Mouse (Mus musculus): ENCODE measurements at regions not wholly inside any gene's neighbourhood (a gene's known extent, or its start where the extent isn't known, plus 50 kb on each side); places are given as distances from the start of the nearest gene placed in this dataset.
"Not testable (repeated sequence)": the region's sequence is repeated elsewhere in the genome, so short reads cannot be mapped to it uniquely, and the experiment has no call there.

DNA sequence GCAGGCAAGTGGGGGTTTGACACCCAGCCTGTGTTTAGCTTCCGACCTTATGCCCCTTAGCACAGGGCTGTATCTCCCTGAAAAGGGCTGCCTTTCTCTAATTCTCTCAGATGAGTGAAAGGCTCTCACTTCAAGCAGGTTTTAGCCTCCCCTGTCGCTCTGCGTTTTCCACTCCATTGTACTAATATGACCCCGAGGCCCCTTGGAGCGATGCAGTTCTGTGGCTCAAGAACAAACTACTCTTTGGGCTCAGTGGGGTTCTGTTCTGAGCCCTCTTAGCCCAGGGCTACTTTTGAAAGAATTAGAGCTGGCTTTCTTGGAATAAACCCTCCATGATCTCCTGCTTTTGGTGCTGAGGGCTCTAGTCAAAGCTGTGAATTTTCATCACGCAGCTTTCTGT is 53.4 kb upstream of the Castor2 start:
- DNase-seq (ENCODE audit: low spot score): no peak

DNA sequence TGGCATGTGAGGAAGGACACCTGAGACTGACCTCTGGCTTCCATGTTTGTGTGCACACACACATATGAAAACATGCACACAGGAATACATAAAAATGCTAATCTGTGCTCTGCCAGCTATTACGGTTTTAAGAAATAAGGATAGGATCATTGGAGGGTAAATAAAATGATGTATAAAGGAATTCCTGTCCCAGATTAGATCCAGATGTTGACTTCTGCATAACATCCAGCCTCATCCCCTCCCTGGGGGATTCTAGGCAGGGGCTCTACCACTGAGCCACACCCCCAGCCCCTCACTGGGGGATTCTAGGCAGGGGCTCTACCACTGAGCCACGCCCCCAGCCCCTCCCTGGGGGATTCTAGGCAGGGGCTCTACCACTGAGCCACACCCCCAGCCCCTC is 56.6 kb upstream of the Castor2 start:
- DNase-seq (ENCODE audit: low spot score): not testable (repeated sequence)

DNA sequence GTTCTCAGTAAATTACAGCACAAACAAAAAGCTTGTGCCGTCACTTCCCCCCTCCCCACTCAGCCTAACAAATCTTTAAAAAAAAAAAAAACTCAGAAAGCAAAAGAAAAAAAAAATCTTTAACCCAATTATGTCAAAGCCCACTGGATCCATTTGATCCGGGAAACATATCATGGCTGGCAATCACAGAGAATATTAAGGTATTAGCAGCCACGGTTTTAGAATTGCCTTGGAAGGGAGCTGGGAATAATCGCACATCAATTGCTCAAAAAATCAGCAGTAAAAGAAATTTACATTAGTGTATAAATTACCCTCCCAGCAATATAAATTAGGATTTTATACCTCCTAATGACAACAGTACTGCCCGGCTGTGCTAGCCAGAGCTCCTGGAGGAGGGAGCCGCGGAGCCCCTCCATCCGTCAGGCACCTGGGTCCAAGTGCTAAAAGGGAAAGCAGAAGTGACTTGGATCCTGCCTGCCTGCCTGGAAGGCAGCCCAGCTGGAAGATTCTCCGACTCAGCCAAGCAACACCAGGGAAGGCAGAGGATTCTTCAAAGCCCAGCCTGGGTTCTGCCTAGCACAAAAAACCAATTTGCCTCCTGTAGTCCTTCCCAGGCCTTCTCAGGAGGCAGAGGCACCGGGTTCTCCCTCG is 72.1 kb upstream of the Castor2 start:
- DNase-seq (ENCODE audit: low spot score): no peak

DNA sequence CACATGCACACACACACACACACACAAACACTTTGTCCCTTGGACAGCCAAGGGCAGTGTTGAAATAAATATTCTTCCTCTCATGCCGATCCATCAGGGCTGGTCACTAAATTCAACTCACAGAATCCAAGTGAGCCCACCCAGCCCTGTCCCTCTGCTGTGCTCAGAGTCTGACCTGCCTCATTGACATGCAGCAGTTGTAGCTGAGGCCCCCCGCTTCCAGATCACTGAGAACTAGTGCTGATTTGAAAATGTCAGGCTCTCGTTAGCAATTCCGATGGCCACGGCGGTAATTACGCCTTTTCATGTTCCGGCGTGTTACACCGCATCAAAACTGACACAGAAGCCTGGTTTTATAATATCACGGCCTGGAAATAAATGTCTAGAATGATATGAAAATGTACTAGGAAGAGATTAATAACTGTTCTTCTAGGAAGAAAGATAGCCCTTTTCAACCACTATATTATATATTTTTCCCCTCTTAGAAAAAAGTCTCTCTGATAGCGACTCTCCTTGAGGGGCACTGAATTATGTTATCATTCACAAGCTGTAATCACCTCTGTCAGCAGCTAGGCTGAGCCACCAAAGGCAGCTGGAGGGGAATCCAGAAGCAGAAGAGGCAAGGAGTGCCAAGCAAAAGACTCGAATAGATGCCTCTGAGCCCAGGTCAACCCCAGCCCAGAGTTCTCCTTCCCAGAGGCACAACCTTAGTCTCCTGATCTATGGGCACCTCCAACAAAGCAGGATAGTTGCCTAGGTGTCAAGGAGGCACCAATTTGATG is 79.7 kb upstream of the Castor2 start:
- no peak for DNase-seq (ENCODE audit: low spot score)

DNA sequence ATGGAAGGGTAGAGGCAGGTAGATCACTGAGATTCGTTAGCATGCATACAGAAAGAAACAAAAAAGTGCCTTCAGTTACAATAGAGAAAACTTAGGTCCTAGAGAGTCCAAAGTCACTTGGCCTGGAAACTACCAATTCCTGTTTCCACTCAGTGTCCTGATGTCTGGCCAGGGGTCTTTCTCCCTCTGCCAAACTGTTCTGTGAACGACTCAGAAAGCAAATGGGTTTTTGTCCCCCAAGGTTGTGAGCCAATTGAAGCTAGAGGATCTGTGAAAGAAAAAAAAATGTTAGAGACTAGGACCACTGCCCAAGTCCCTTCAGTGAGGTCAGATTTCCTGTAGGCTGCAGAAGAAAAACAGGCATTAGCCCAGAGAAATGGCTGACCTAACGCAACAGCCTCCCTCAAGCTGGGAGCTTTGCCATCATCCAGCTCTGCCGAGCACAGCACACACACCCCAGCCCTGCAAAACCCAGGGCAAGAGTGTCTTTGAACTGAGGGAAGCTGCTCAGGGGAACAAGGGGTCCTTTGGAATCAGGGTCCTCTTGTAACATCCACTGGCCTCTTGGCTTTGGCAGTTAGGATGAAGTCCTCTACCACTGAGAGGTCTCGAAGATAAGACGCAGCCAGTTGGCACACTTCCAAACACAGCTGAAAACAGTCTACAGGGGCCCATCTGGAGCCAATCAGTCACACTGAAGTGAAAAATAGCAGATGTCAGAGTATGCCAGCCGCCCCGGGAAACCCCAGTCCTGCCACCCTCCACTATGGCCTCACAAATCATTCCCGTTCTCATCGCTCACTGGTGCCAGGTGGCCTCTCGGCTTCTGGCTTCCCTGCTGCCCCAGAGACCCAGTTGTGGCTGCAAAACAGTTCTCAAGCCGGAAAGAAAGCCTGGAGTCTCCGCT is 85.0 kb upstream of the Castor2 start:
- peak; percentile 58 for DNase-seq (ENCODE audit: low spot score)

DNA sequence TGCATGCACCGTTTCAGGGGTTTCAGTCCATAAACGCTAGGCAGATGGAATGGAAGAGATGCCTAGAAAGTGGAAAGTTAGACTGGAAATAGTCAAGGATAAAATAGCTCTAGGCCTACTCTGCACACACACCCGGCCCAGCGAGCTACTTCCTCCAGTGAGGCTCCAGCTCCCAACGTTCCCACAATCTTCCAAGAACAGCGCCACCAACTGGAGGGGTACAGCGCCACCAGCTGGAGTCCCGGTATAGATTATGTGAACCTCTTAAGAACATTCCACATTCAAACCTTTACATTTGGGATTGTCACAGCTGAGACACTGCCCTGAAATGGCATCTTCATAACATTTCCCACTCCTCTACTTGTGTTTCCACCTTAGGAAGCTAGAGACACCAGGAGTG is 86.3 kb upstream of the Castor2 start:
- DNase-seq (ENCODE audit: low spot score): no peak

DNA sequence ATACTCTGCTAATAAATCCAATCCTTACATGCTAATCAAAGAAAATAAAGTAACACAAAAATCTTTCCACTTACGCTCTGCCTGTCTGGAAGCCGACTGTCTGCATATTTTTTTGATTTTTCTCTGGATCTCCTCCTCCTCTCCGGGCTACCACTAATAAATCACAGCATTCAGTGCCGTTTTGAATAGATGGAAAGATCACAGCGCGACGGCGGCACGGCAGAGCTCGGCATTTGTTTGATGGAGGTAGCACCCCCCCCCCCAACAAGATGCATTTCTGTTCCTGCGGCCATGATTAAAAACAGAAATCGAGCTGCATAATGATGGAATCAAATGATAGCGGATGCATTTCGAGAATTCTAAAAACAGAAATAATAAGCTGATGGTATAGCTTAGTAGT is 89.7 kb upstream of the Castor2 start:
- no peak for DNase-seq (ENCODE audit: low spot score)

DNA sequence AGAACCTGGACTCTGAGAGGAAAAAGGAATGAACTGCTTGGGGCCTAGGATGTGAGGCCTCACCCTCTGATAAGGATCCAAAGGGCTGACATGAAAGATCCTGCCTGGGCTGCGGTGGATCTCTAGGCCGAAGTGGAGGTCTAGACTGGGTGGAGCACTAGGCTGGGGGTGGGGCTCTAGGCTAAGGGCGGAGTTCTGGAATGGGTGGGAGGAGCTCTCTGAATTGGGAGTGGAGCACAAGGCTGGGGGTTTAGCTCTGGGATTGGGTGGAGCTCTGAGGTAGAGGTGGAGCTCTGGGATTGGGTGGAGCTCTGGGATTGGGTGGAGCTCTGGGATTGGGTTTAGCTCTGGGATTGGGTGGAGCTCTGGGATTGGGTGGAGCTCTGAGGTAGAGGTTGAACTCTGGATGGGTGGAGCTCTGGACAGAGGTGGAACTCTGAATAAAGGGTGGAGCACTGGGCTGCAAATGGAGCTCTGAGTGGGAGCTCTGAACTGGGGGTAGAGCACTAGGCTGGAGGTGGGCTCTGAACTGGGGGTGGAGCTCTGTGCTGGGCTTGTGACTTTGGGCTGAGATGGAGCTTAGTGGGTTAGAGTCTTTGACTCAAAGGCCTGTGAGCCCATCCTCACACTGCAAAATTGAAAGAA is 92.3 kb upstream of the Castor2 start:
- no peak for DNase-seq (ENCODE audit: low spot score)

DNA sequence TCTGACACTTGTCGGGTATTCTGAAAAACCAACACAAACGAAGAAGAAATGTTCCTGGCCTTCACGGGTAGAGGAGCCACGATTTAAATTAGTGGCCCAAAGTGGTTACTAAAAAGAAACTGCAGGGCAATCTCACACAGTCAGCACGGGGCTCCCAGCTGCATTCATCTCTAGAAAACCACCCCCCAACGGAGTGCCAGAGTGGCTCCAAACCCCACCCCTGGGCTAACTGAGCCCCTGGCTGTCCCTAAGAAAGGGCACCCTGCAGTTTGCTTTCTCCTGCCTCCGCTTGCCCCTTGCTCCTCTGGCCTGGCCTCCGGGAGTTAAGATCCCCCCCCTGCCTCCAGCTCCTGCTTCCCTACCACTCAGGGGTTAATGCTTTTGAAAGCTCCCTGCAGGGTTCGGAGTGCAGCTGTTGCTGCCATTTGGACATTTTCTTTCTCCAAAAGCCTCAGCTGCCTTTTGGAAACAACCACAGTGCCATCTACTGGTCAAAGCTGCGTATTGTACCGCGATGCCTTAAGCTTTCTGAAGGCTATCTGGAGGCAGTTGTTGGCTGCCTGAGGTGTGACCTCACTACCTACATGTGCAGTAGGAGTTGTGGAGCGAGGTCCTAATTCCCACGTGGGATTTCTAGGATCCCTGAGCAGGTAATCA is 92.9 kb upstream of the Castor2 start:
- peak; percentile 70 for DNase-seq (ENCODE audit: low spot score)

DNA sequence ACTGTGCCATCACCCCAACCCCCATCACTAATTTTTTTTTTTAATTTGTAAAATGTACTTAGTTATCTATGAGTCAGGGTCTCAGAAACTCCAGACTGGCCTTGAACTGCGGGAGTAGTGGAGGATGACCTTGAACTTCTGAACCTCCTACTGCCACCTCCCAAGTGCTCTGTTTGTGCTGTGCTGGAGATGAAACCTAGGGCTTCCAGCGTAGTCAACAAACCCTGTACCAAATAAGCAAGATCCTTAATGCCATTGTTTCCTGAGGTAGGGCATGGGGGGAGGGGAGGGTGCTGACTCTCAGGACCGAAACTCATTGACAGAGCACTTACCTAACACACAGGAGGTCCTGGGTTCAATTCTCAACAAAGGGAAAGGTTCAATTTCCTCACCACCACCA is 93.5 kb upstream of the Castor2 start:
- DNase-seq (ENCODE audit: low spot score): no peak

DNA sequence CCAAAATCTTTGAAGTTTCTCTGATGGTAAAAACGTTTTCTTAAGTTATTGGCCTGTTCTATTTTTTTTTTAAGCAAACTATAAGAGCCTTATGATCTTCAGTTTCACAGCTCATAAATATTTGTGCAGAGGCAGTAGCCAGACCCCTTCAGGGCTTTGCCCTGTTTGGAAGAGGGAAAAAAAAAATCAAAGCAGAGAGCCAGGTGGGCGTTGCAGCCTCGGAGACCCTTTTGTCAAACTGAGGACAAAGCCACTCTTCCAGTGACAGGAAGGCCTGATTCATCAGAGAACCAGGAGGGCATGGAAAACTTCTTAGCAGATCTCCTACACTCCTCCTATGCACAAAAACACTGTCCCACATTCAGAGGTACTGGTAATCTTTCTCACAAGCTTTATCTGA is 99.4 kb upstream of the Castor2 start:
- DNase-seq (ENCODE audit: low spot score): no peak

DNA sequence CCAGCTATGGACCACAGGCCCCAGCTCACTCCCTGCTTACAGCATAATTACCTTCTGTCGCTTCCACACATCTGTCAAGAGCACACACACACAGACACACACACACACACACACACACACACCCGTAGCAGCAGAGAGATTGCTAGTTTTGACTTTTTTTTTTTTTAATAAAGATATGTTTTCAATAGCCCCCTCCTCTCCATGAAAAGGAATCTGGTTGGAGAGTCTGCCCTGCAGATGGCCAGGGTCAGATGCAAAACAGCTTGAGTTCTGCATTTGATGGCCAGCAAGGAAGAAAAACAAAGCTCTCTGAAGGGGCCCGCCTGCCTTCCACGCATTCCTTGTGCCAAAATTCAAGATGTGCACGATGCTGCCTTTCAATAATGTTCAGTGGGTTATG is 99.8 kb upstream of the Castor2 start:
- DNase-seq (ENCODE audit: low spot score): no peak

DNA sequence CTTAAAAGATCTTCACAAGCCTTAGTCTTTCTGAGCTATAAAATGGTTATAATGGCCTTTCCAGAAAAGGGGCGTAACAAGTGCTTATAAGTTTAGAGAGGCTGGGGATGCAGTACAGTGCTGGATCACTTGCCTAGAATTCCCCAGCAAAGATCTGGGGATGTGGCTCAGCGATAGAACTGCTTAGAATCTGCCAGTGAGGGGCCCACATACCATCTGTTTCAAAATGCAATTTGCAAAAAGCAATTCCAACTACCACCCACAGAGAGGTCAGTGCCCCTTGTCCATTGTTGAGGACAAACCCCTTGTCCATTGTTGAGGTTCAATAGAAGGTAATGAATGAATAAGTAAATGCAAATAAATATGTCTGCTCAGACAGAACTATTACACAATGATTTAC is 107.5 kb upstream of the Castor2 start:
- DNase-seq (ENCODE audit: low spot score): no peak

DNA sequence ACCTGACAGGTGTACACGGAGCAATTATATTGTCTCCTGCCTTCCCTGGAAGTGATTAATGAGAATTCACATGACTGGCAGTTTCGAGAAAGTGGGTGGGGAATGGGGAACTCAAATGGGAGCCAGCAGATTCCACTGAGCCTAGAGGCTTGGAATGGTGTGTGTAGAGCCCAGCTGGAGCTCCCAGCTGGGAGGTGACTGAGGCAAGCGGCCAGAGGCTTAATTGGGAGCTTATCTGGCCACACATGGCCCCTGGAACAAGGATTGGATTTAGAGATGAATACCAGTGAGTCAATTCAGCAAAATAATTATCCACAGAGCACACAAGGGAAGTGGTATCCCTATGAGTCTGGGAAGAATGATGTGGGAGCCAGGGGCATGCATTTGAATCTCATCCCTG is 108.0 kb upstream of the Castor2 start:
- DNase-seq (ENCODE audit: low spot score): no peak

DNA sequence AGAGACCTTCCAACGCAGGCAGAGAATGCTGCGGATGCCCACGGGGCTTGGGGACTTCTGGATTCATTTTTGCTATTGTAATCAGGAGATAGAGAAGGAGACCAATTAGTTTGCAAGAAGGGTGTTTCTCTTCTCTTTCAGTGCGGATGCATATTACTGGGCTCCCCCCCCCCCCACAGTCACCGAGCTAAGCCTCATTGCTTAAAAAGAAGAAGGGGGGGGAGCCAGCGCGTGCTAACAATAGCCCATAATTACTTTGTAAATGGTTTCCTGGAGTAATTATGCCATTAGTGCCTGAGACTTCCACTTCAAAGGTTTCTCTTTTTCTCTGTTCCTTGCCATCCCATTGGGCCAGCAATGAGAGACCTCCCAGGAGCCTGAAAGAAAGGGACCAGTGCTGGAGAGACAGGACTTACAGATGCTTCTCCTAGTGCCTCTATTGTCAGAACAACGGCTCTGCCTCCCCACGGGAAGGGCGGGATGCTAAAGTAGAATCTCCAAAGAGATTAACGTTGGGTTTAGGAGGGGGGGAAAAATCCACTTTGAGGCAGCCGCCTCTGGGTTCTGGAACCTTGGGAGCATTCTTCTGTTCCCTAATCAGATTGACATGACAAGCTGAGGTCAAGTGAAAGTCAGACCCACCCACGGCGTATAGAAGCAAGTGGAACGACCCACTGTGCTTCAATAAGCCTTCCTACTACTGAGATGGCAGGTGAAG is 116.1 kb upstream of the Castor2 start:
- DNase-seq (ENCODE audit: low spot score): no peak

DNA sequence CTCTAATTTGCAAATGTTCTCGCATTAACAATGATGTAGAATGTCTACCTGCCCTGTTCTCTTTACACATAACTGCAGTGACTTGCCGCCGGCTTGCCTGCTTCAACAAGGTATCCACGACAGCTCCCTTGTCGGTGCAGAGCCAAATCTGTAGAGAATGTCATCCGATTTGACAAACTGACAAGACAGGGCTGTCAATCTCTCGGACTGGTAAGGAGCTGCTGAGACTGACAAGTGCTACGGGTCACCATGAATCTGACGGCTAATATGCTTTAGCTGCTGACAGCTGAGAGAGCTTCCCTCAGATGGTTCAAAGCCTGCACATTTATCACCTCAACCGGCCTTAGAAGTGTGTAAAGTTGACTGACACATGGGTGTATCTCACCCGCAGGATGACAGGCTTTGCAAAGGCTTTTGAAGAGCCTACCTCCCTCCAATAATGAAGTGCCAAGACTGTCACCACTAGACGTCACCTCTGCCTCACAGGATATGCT is 129.0 kb upstream of the Castor2 start:
- DNase-seq (ENCODE audit: low spot score): no peak

DNA sequence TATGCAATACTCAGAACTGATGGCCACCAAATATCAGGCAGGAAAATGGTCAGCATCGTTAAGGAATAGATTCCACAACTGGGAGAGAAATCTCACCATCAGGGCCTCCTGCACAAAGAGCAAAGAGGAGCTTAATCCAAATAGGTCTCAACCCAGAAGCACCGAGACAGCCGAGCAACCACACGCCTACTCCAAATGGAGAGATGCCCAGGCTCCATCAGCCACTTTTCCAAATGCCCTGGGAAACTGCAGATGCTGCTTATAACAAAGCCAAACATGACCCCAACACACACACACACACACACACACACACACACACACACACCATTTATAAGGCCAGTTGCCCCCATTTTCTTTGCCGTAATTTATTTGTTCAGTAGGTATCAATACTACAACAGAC is 136.2 kb upstream of the Castor2 start:
- DNase-seq (ENCODE audit: low spot score): no peak

DNA sequence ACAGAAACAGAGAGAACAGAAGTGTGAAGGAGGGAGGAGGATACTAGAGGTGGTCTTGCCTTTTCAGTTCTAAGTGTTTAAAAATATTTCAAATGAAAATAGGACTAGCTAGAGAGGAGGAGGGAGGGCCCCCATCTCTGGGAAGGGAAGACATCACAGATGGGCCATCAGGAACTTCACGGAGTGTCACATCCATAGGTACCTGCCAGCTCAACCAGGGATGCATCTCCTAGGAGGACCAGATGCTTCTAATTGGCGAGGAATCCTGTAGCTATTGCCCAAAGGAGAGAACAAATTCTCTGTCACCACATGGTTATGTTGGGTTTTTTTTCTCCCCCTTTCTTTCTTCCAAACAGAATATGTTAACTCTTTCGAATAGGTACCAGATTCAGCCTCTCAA is 158.7 kb upstream of the Castor2 start:
- no peak for DNase-seq (ENCODE audit: low spot score)

DNA sequence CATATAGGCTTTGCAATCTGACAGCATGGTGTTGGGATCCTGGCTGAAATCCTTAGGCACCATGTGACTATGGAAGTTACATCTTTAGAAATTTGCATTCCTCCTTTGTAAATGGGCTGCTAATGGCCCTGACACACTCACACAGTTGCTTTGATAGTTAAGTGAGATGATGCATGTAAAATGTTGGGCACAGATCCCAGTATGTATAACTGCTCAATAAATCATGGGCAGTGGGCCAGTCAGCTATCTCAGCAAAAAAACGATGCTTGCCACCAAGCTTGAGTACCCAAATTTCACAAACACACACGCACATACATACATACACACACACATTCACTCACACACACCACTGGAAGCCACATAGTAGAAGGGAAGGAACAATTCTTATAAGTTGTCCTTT is 159.5 kb upstream of the Castor2 start:
- no peak for DNase-seq (ENCODE audit: low spot score)

DNA sequence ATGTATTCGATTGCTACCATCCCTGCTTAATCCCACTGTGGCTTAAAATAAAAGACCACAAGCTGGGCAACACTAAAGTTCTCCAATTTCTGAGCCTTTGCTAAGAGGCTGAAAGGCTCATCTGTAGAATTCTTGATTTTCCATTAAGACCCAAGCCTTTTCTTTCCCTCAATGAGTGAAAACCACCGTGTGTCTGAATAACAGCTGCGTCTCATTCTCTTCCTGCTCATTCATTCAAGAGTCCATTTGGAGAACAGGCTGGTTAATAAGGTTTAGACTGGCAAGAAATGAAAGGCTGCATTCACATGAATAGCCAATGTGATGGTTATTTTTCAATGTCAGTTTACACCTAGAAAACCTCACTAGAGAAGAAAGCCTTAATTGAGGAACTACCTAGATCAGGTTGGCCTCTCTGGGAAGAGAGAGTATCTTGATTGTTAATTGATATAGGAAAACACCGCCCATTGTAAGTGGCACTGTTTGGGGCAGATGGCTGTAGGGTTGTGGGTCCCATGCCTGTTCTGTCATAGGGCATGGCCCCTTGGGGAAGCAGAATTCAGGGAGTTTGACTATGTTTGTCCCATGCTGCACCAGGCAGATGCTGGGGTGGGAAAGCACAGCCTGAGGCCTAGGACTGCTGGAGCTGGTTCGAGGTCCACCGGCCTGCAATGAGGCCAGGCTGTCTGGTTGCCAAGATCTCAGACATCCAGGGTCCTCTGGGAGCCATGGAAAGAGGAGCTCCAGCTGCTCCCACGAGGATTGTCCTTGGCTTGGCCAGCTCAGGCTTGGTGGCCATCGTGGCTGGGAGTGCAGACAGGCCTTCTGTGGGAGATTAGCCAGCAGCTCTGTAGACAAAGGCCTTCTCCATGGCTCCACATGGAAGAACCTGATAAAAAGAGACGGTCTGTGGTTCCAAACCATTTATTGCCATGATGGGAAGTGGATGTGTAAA is 161.3 kb upstream of the Castor2 start:
- peak; percentile 1 for DNase-seq (ENCODE audit: low spot score)

All from lung, postnatal 25 days (tissue).